Mouse (Mus musculus) E14TG2a.4 (cell line): ENCODE data around the gene Adamts4.

Source experiments
- CTCF ChIP-seq: conservative IDR thresholded peaks from 2 replicates; pipeline ENCODE4 v1.5.1; 2014; ENCODE audit warnings: low read length
- POU5F1 ChIP-seq: IDR thresholded peaks from 2 replicates; pipeline ENCODE4 v1.6.1; 2014; ENCODE audit warnings: low read length, borderline replicate concordance

GRCm38 (mm10) chr1:171230215-171230614 lies 20.0 kb upstream of the Adamts4 start:
- TF ChIP-seq CTCF = no peak
- TF ChIP-seq POU5F1 = no peak
